Mouse (Mus musculus) CH12.LX (cell line): ENCODE measurements around the gene P2ry6. TPM values are rescaled to one million over a fixed set of nuclear protein-coding genes. Genes with fewer than 3 reads are reported as not detected.

Experiments used
- DNase-seq: peaks from one replicate; pipeline ENCODE4 v3.0.0-alpha.2; 2013; ENCODE audit errors: extremely low read depth
- H3K27ac ChIP-seq: 2 replicates; pipeline ENCODE4 v1.5.1; 2012; ENCODE audit warnings: low read depth, mild to moderate bottlenecking, control low read depth, moderate library complexity; ENCODE audit not compliant: insufficient read depth
- H3K27me3 ChIP-seq: replicated peaks from 2 replicates; pipeline ENCODE3; 2012; ENCODE audit warnings: inconsistent platforms
- H3K36me3 ChIP-seq, 2 experiments: replicated peaks in 1 of 2; 2 replicates each; pipeline versions ENCODE3 to v1.6.1; 2012; ENCODE audit warnings: inconsistent platforms in 1 of 2, low read length in 1 of 2, mild to moderate bottlenecking in 1 of 2, mixed read lengths in 1 of 2, moderate library complexity in 1 of 2; ENCODE audit not compliant: control insufficient read depth in 1 of 2, insufficient read depth in 1 of 2
- H3K4me1 ChIP-seq, 2 experiments: 2 replicates each; pipeline ENCODE4 v1.6.1; 2012; ENCODE audit warnings: inconsistent platforms in 1 of 2, moderate library complexity in 1 of 2; ENCODE audit not compliant: insufficient read depth in 2 of 2, control insufficient read depth in 1 of 2
- H3K4me2 ChIP-seq: 2 replicates; pipeline ENCODE4 v1.6.1; 2012; ENCODE audit warnings: low read depth, mild to moderate bottlenecking, control low read depth; ENCODE audit not compliant: poor library complexity, insufficient read depth, severe bottlenecking
- H3K4me3 ChIP-seq, 3 experiments: fragments of 150-350 bp in 1 of 3; sonication (generic) in 1 of 3; replicated peaks in 1 of 3; 2 replicates each; pipeline versions ENCODE3 to v1.5.1; 2011 to 2012; ENCODE audit warnings: low read depth in 2 of 3, low read length in 2 of 3, mild to moderate bottlenecking in 2 of 3, moderate library complexity in 2 of 3, control low read depth in 1 of 3, improper control_type of control experiment in 1 of 3, inconsistent platforms in 1 of 3, mixed read lengths in 1 of 3; ENCODE audit not compliant: poor library complexity in 1 of 3
- H3K79me2 ChIP-seq: replicated peaks from 2 replicates; pipeline ENCODE4 v1.6.1; 2012; ENCODE audit warnings: mild to moderate bottlenecking, moderate library complexity; ENCODE audit not compliant: control insufficient read depth, poor library complexity, insufficient read depth, severe bottlenecking; ENCODE audit errors: extremely low read depth
- H3K9ac ChIP-seq: 2 replicates; pipeline ENCODE4 v1.6.1; 2012; ENCODE audit warnings: low read depth, mild to moderate bottlenecking, control low read depth, moderate library complexity; ENCODE audit not compliant: insufficient read depth
- H3K9me3 ChIP-seq: replicated peaks from 2 replicates; pipeline ENCODE3; 2012; ENCODE audit warnings: low read length, inconsistent platforms, mixed read lengths
- BHLHE40 ChIP-seq: IDR thresholded peaks from 2 replicates; pipeline ENCODE4 v1.6.1; 2011; ENCODE audit warnings: mild to moderate bottlenecking, low read depth, low read length, improper control_type of control experiment
- CHD1 ChIP-seq: IDR thresholded peaks from 2 replicates; pipeline ENCODE4 v1.6.1; 2012; ENCODE audit warnings: low read depth, low read length, improper control_type of control experiment, inconsistent platforms
- E2F4 ChIP-seq: IDR thresholded peaks from 2 replicates; pipeline ENCODE4 v1.6.1; 2011; ENCODE audit warnings: low read depth, low read length, improper control_type of control experiment; ENCODE audit not compliant: insufficient replicate concordance
- GABPA ChIP-seq: IDR thresholded peaks from 2 replicates; pipeline ENCODE4 v1.6.1; 2012; ENCODE audit warnings: low read depth, low read length, improper control_type of control experiment, inconsistent platforms; ENCODE audit not compliant: insufficient replicate concordance
- JUN ChIP-seq: IDR thresholded peaks from 2 replicates; pipeline ENCODE4 v1.6.1; 2011; ENCODE audit warnings: low read depth, mild to moderate bottlenecking, low read length, improper control_type of control experiment, moderate library complexity; ENCODE audit not compliant: insufficient read depth
- JUND ChIP-seq: conservative IDR thresholded peaks from 2 replicates; pipeline ENCODE4 v1.6.1; 2011; ENCODE audit warnings: low read depth, low read length, improper control_type of control experiment
- MAZ ChIP-seq: IDR thresholded peaks from 2 replicates; pipeline ENCODE4 v1.6.1; 2012; ENCODE audit warnings: low read depth, mild to moderate bottlenecking, inconsistent platforms, low read length, improper control_type of control experiment, moderate library complexity
- MXI1 ChIP-seq: IDR thresholded peaks from 2 replicates; pipeline ENCODE4 v1.6.1; 2011; ENCODE audit warnings: mild to moderate bottlenecking, low read depth, low read length, improper control_type of control experiment
- NELFE ChIP-seq: IDR thresholded peaks from 2 replicates; pipeline ENCODE4 v1.6.1; 2011; ENCODE audit warnings: low read depth, low read length, improper control_type of control experiment
- PAX5 ChIP-seq: IDR thresholded peaks from 2 replicates; pipeline ENCODE4 v1.6.1; 2012; ENCODE audit warnings: low read length, inconsistent platforms, mixed read lengths
- POLR2A ChIP-seq: IDR thresholded peaks from 2 replicates; pipeline ENCODE4 v1.6.1; 2011; ENCODE audit warnings: low read depth, mild to moderate bottlenecking, improper control_type of control experiment, low read length
- RAD21 ChIP-seq: IDR thresholded peaks from 2 replicates; pipeline ENCODE4 v1.6.1; 2011; ENCODE audit warnings: low read depth, mild to moderate bottlenecking, low read length, improper control_type of control experiment, moderate library complexity
- RCOR1 ChIP-seq: conservative IDR thresholded peaks from 2 replicates; pipeline ENCODE4 v1.6.1; 2012; ENCODE audit warnings: low read depth, mild to moderate bottlenecking, inconsistent platforms, low read length, improper control_type of control experiment
- TCF12 ChIP-seq: IDR thresholded peaks from 2 replicates; pipeline ENCODE4 v1.6.1; 2014; ENCODE audit warnings: low read depth, mild to moderate bottlenecking, inconsistent platforms, low read length, improper control_type of control experiment
- UBTF ChIP-seq: IDR thresholded peaks from 2 replicates; pipeline ENCODE4 v1.6.1; 2012; ENCODE audit warnings: low read depth, mild to moderate bottlenecking, inconsistent platforms, low read length, improper control_type of control experiment, moderate library complexity
- USF1 ChIP-seq: IDR thresholded peaks from 2 replicates; pipeline ENCODE4 v1.6.1; 2014; ENCODE audit warnings: low read depth, mild to moderate bottlenecking, inconsistent platforms, low read length, improper control_type of control experiment
- ZC3H11A ChIP-seq: IDR thresholded peaks from 2 replicates; pipeline ENCODE4 v1.6.1; 2012; ENCODE audit warnings: low read depth, mild to moderate bottlenecking, inconsistent platforms, low read length, improper control_type of control experiment
- ZKSCAN1 ChIP-seq: IDR thresholded peaks from 2 replicates; pipeline ENCODE4 v1.6.1; 2012; ENCODE audit warnings: low read depth, inconsistent platforms, low read length, improper control_type of control experiment, borderline replicate concordance
- dilution Hi-C: fragments of 300-500 bp; cut with MboI; formaldehyde crosslinking; loops from 2 replicates; pipeline ENCODE4 v1.14.3; 2020; ENCODE audit warnings: low sequenced_read_pairs; ENCODE audit not compliant: extremely low pct_unique_long_range_greater_than_20kb, extremely low pct_ligation_motif_present
- in situ Hi-C: fragments of 300-500 bp; cut with MboI; formaldehyde crosslinking; loops from 3 replicates; pipeline ENCODE4 v1.14.3; 2019; ENCODE audit warnings: low sequenced_read_pairs, low pct_ligation_motif_present, low pct_unique_long_range_greater_than_20kb, mixed read lengths
- polyA plus RNA-seq: library from polyadenylated mRNA; unstranded; fragments of >175 nt; gene quantifications from 2 replicates; pipeline ENCODE4 v1.2.1, GENCODE M21; 2012; ENCODE audit warnings: low read depth; ENCODE audit not compliant: insufficient read length
- total RNA-seq, 2 experiments: library from RNA; depleted of rRNA; stranded (reverse); fragments of 300-350 nt in 1 of 2; fragments of >200 nt in 1 of 2; gene quantifications; 2 replicates each; pipeline ENCODE4 v1.2.3; 2012 to 2014

P2ry6 gene
- total and polyA plus RNA-seq, 3 experiments: 0.17 to 1.5 TPM; not detected in 1

- H3K4me1 ChIP-seq: peaks cover 0 to 7% of the 10 kb centered on the region in 2 experiments; a peak in 3 of 4 replicates
- TF ChIP-seq POLR2A (no peak), MXI1 (no peak), PAX5 (no peak), NELFE (no peak), JUN (no peak), JUND (no peak)
- TF ChIP-seq, all 38 proteins: peak for 0
- dilution Hi-C loops (no loop called here), in situ Hi-C loops (loop anchor here (10.0 kb wide), 1 partner anchor 396 kb away; no protein-coding TSS in a partner anchor)
- Histone ChIP-seq H3K27me3 (no peaks in the 10 kb centered on the region), H3K4me2 (no peak overlapping the region), H3K79me2 (no peaks in the 10 kb centered on the region), H3K9ac (no peak overlapping the region), H3K36me3 (no peaks in the 10 kb centered on the region), H3K27ac (no peak overlapping the region), H3K4me3 (no peak overlapping the region), H3K9me3 (no peaks in the 10 kb centered on the region)
- no peak for DNase-seq
These were observed 4.7 kb upstream of the P2ry6 start for GRCm38 (mm10) chr7:100979175-100979574.

- TF ChIP-seq UBTF: no peak
- TF ChIP-seq ZKSCAN1: no peak
- TF ChIP-seq MAZ: no peak
- TF ChIP-seq GABPA: no peak
- no peak for TF ChIP-seq BHLHE40
- TF ChIP-seq POLR2A: no peak
- TF ChIP-seq USF1: no peak
- dilution Hi-C loops: no loop called here
- H3K9me3 ChIP-seq: no peaks in the 10 kb centered on the region
- H3K4me3 ChIP-seq: no peak overlapping the region
- no peaks in the 10 kb centered on the region for H3K36me3 ChIP-seq
- no peaks in the 10 kb centered on the region for H3K27me3 ChIP-seq
- H3K79me2 ChIP-seq: no peaks in the 10 kb centered on the region
- H3K27ac ChIP-seq: no peak overlapping the region
- in situ Hi-C loops: loop anchor here (10.0 kb wide), 1 partner anchor 397 kb away; no protein-coding TSS in a partner anchor
- DNase-seq: no peak
- no peak overlapping the region for H3K4me2 ChIP-seq
- H3K4me1 ChIP-seq: peaks cover 0 to 7% of the 10 kb centered on the region in 2 experiments; a peak in 3 of 4 replicates
- no peak overlapping the region for H3K9ac ChIP-seq
These were observed 3.7 kb upstream of the P2ry6 start for GRCm38 (mm10) chr7:100978171-100978570.

- Histone ChIP-seq H3K4me2 (no peak overlapping the region), H3K4me3 (no peak overlapping the region), H3K79me2 (no peaks in the 10 kb centered on the region), H3K4me1 (no peaks in the 10 kb centered on the region), H3K27ac (no peak overlapping the region), H3K9ac (no peak overlapping the region), H3K36me3 (no peaks in the 10 kb centered on the region), H3K9me3 (no peaks in the 10 kb centered on the region), H3K27me3 (peaks cover 21% of the 10 kb centered on the region)
- dilution Hi-C loops (no loop called here), in situ Hi-C loops (loop anchor here (10.0 kb wide), 1 partner anchor 402 kb away; no protein-coding TSS in a partner anchor)
- DNase-seq: no peak
- TF ChIP-seq UBTF: no peak
- TF ChIP-seq CHD1: no peak
- no peak for TF ChIP-seq E2F4
- no peak for TF ChIP-seq GABPA
- no peak for TF ChIP-seq TCF12
- TF ChIP-seq RCOR1: no peak
- TF ChIP-seq ZC3H11A: no peak
- no peak for TF ChIP-seq BHLHE40
- TF ChIP-seq JUN: no peak
- TF ChIP-seq RAD21: no peak
These were observed 1.6 kb downstream of the P2ry6 start for GRCm38 (mm10) chr7:100972875-100973274.
